Mouse (Mus musculus) ES-Bruce4 (cell line): ENCODE measurements around the gene Apex1. TPM values are rescaled to one million over a fixed set of nuclear protein-coding genes. Genes with fewer than 3 reads are reported as not detected.
A peak's percentile ranks its signal among the peaks of the same experiment; 100 is the strongest.

ENCODE experiments used
- H3K27ac ChIP-seq: 2 replicates; pipeline ENCODE4 v1.5.1; 2012; ENCODE audit warnings: low read length, inconsistent platforms; ENCODE audit not compliant: insufficient read depth
- H3K27me3 ChIP-seq: 2 replicates; pipeline ENCODE4 v1.6.1; 2012; ENCODE audit warnings: mild to moderate bottlenecking, low read length, inconsistent platforms; ENCODE audit not compliant: control insufficient read depth, poor library complexity, insufficient read depth, severe bottlenecking
- H3K36me3 ChIP-seq: 2 replicates; pipeline ENCODE4 v1.6.1; 2012; ENCODE audit warnings: inconsistent platforms, mild to moderate bottlenecking, low read length, moderate library complexity; ENCODE audit not compliant: control insufficient read depth, poor library complexity, insufficient read depth, severe bottlenecking
- H3K4me1 ChIP-seq: one replicate; pipeline ENCODE4 v1.8.1; 2011; ENCODE audit warnings: low read length; ENCODE audit not compliant: control insufficient read depth, insufficient read depth
- H3K4me3 ChIP-seq: 2 replicates; pipeline ENCODE4 v1.5.1; 2011; ENCODE audit warnings: low read depth, mild to moderate bottlenecking, low read length
- H3K9ac ChIP-seq: 2 replicates; pipeline ENCODE4 v1.6.1; 2012; ENCODE audit warnings: low read depth, mild to moderate bottlenecking, inconsistent platforms; ENCODE audit not compliant: poor library complexity, severe bottlenecking
- H3K9me3 ChIP-seq: replicated peaks from 2 replicates; pipeline ENCODE4 v1.6.1; 2012; ENCODE audit warnings: mild to moderate bottlenecking, low read length, inconsistent platforms; ENCODE audit not compliant: control insufficient read depth, poor library complexity, insufficient read depth, severe bottlenecking
- CTCF ChIP-seq: IDR thresholded peaks from one replicate; pipeline ENCODE4 v1.8.1; 2011; ENCODE audit warnings: low read depth, low read length
- EP300 ChIP-seq: IDR thresholded peaks from 2 replicates; pipeline ENCODE4 v1.6.1; 2011; ENCODE audit warnings: low read depth, low read length; ENCODE audit not compliant: insufficient read depth
- POLR2A ChIP-seq: IDR thresholded peaks from one replicate; pipeline ENCODE4 v1.8.1; 2011; ENCODE audit warnings: low read length; ENCODE audit not compliant: insufficient read depth
- polyA plus RNA-seq: library from polyadenylated mRNA; stranded (reverse); fragments of >200 nt; gene quantifications from 2 replicates; pipeline ENCODE4 v1.2.4, GENCODE M21; 2011; ENCODE audit warnings: low read depth; ENCODE audit not compliant: missing spikeins, insufficient read depth, insufficient read length

Apex1 gene
- polyA plus RNA-seq, 1 experiment = 181 TPM

DNA sequence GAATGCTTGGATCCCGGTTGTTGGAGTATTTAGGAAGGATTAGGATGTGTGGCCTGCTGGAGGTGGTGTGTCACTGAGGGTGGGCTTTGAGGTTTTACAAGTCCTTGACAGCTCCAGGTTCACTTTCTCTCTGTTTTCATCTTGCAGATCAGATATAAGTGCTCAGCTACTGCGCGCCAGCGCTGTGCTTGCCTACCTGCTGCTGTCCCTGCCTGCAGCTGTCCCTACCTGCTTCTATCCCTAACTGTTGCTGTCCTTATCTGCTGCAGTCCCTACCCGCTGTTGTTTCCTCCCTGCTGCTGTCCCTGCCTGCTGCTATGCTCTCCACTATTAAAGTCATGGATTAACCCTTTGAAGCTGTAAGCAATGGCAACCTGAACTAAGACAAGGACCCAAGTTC, 50.2 kb downstream of the Apex1 start:
- TF ChIP-seq EP300 (no peak), POLR2A (no peak), CTCF (no peak)
- Histone ChIP-seq H3K4me1 (peaks cover 12% of the 10 kb centered on the region), H3K27me3 (no peaks in the 10 kb centered on the region), H3K36me3 (no peaks in the 10 kb centered on the region), H3K4me3 (no peak overlapping the region), H3K9ac (no peak overlapping the region), H3K27ac (no peak overlapping the region), H3K9me3 (no peaks in the 10 kb centered on the region)

DNA sequence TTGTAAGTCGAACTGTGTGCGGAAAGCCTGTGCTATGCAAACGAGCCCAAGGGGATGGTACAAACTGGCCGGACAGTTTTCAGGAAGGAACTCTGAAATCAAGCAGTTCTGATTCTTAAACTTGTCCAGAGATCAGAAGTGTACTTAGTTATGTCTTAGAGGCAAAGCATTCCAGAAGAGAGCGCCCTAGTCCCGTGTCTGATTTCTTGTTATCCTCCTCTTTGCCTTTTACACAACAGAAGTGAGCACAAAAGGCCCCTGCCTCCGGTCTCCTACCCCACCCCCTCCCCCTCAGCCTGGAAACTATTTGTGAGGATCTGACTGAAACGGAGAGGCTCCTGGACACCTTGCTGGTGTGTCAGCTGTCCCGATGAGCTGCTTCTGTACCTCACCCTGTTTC, 51.9 kb downstream of the Apex1 start:
- H3K36me3 ChIP-seq = no peaks in the 10 kb centered on the region
- 0 out of 2 replicates have a peak, but pooled peaks have one; percentile 73 for TF ChIP-seq EP300
- no peak for TF ChIP-seq CTCF
- H3K4me1 ChIP-seq = peaks cover 5% of the 10 kb centered on the region
- peak overlapping the region; percentile 77 for H3K27ac ChIP-seq
- H3K9me3 ChIP-seq = no peaks in the 10 kb centered on the region
- H3K27me3 ChIP-seq = no peaks in the 10 kb centered on the region
- peak overlapping the region; percentile 52 for H3K9ac ChIP-seq
- H3K4me3 ChIP-seq = peak overlapping the region; percentile 29; the same call in 1 of the 2 replicates

Other genes with a start within 250 kb of the Apex1 start
- not detected in 2 replicates for gene Olfr747, start 231.8 kb upstream of the Apex1 start, polyA plus RNA-seq
- not detected in 2 replicates for gene Olfr748, start 217.6 kb upstream of the Apex1 start, polyA plus RNA-seq
- not detected in 2 replicates for gene Olfr749, start 179.9 kb upstream of the Apex1 start, polyA plus RNA-seq
- 44.7 and 48.1 TPM in 2 replicates for gene Ttc5, start 139.4 kb upstream of the Apex1 start, polyA plus RNA-seq
- gene Ccnb1ip1, start 117.2 kb upstream of the Apex1 start, polyA plus RNA-seq = 0.44 TPM in 1 of 2 replicates, not detected in the other
- gene Parp2, start 117.1 kb upstream of the Apex1 start, polyA plus RNA-seq = 86.5 and 91.5 TPM in 2 replicates
- gene Tep1, start 54.4 kb upstream of the Apex1 start, polyA plus RNA-seq = 12.1 and 19.4 TPM in 2 replicates
- not detected in 2 replicates for gene Klhl33, start 27.5 kb upstream of the Apex1 start, polyA plus RNA-seq
- gene Osgep, start 75 bp upstream of the Apex1 start, polyA plus RNA-seq = 68.4 and 72.5 TPM in 2 replicates
- gene Pip4p1, start 5.9 kb downstream of the Apex1 start, polyA plus RNA-seq = 90.3 and 95.5 TPM in 2 replicates
- 58.9 and 64.4 TPM in 2 replicates for gene Pnp, start 6.1 kb downstream of the Apex1 start, polyA plus RNA-seq
- gene Gm49342, start 19.5 kb downstream of the Apex1 start, polyA plus RNA-seq = 24.9 and 31.0 TPM in 2 replicates
- 6.1 and 9.4 TPM in 2 replicates for gene Pnp2, start 31.0 kb downstream of the Apex1 start, polyA plus RNA-seq
- not detected in 2 replicates for gene Rnase10, start 82.8 kb downstream of the Apex1 start, polyA plus RNA-seq
- not detected in 2 replicates for gene Rnase9, start 116.9 kb downstream of the Apex1 start, polyA plus RNA-seq
- not detected in 2 replicates for gene Rnase11, start 125.2 kb downstream of the Apex1 start, polyA plus RNA-seq
- not detected in 2 replicates for gene Rnase12, start 132.7 kb downstream of the Apex1 start, polyA plus RNA-seq
- gene Olfr750, start 149.5 kb downstream of the Apex1 start, polyA plus RNA-seq = not detected in 2 replicates
- 7.0 and 7.2 TPM in 2 replicates for gene Rnase4, start 166.1 kb downstream of the Apex1 start, polyA plus RNA-seq
- gene Ang, start 166.2 kb downstream of the Apex1 start, polyA plus RNA-seq = 3.2 and 3.6 TPM in 2 replicates
- gene Eddm3b, start 189.5 kb downstream of the Apex1 start, polyA plus RNA-seq = not detected in 2 replicates
- gene Rnase6, start 198.9 kb downstream of the Apex1 start, polyA plus RNA-seq = not detected in 2 replicates
- gene Rnase1, start 221.8 kb downstream of the Apex1 start, polyA plus RNA-seq = not detected in 2 replicates
- gene Rnase2b, start 237.3 kb downstream of the Apex1 start, polyA plus RNA-seq = not detected in 2 replicates